Mouse (Mus musculus): ENCODE measurements around the gene Nat8f7. TPM values are rescaled to one million over a fixed set of nuclear protein-coding genes. Genes with fewer than 3 reads are reported as not detected.
"Not testable (repeated sequence)": the region's sequence is repeated elsewhere in the genome, so short reads cannot be mapped to it uniquely, and the experiment has no call there.

The Nat8f7 gene
- total RNA-seq (2021), result 1 to 10 TPM; 1.7 to 2.7 TPM
- long read RNA-seq, experiment 1, result 0 reads
- long read RNA-seq, experiment 2, result 0 reads

- DNase-seq (ENCODE audit: low spot score in 2 of 2), result not testable (repeated sequence)
These were observed at the start of gene Nat8f7 for GRCm38 (mm10) chr6:85713105-85713504. TSS of gene Nat8f7 (minus strand) at chr6:85713205.

GRCm38 (mm10) chr6:85762678-85763077 is 49.7 kb upstream of the Nat8f7 start:
- DNase-seq (ENCODE audit: low spot score in 2 of 2), result not testable (repeated sequence)

GRCm38 (mm10) chr6:85755705-85756249 is 42.8 kb upstream of the Nat8f7 start:
- DNase-seq (ENCODE audit: low spot score in 2 of 2), result not testable (repeated sequence)

GRCm38 (mm10) chr6:85709607-85710006 is 3.4 kb downstream of the Nat8f7 start:
- DNase-seq (ENCODE audit: low spot score in 2 of 2), result not testable (repeated sequence)

- not testable (repeated sequence) for DNase-seq (ENCODE audit: low spot score in 2 of 2)
These were observed 3.8 kb downstream of the Nat8f7 start for GRCm38 (mm10) chr6:85709206-85709605.

GRCm38 (mm10) chr6:85701943-85702342 is 11.1 kb downstream of the Nat8f7 start:
- not testable (repeated sequence) for DNase-seq (ENCODE audit: low spot score in 2 of 2)

Small RNAs within 50 kb of the gene (microRNA-seq; reads per million reads assigned to microRNA genes)
- 0 reads per million in 2 experiments for gene Gm27317

Other genes starting within 250 kb of the Nat8f7 start
- gene Fbxo41, start 210.2 kb downstream of the Nat8f7 start, total RNA-seq (2021), result 10 to 100 TPM; 89.7 to 94.5 TPM
- gene Egr4, start 199.6 kb downstream of the Nat8f7 start, total RNA-seq (2021), result 10 to 100 TPM; 26.5 to 32.0 TPM
- 1 to 10 TPM; 6.9 to 7.0 TPM for gene Alms1, start 125.7 kb downstream of the Nat8f7 start, total RNA-seq (2021)
- gene Nat8f3, start 52.5 kb upstream of the Nat8f7 start, total RNA-seq (2021), result 1 to 10 TPM; 1.6 to 1.7 TPM
- 1 to 10 TPM; 1.3 to 1.4 TPM for gene Nat8f6, start 107.7 kb upstream of the Nat8f7 start, total RNA-seq (2021)
- gene Nat8f5, start 107.8 kb upstream of the Nat8f7 start, total RNA-seq (2021), result 1 to 10 TPM; 4.6 to 4.8 TPM
- gene Nat8, start 118.9 kb upstream of the Nat8f7 start, total RNA-seq (2021), result 1 to 10 TPM; 2.8 to 2.9 TPM
- 1 to 10 TPM; 1.0 to 1.2 TPM for gene Nat8f2, start 156.0 kb upstream of the Nat8f7 start, total RNA-seq (2021)
- gene Nat8f4, start 191.7 kb upstream of the Nat8f7 start, total RNA-seq (2021), result 1 to 10 TPM; 4.6 to 5.5 TPM
- gene Tprkb, start 198.7 kb upstream of the Nat8f7 start, total RNA-seq (2021), result 10 to 100 TPM; 60.9 to 70.3 TPM
- 10 to 100 TPM; 19.1 to 23.1 TPM for gene Nat8f1, start 202.5 kb upstream of the Nat8f7 start, total RNA-seq (2021)
- gene Dusp11, start 248.5 kb upstream of the Nat8f7 start, total RNA-seq (2021), result 10 to 100 TPM; 83.3 to 89.0 TPM